Mouse (Mus musculus) ES-Bruce4 (cell line): ENCODE results near the gene Naa20.

Experiments used
- CTCF ChIP-seq: IDR thresholded peaks from one replicate; pipeline ENCODE4 v1.8.1; 2011; ENCODE audit warnings: low read depth, low read length
- EP300 ChIP-seq: IDR thresholded peaks from 2 replicates; pipeline ENCODE4 v1.6.1; 2011; ENCODE audit warnings: low read depth, low read length; ENCODE audit not compliant: insufficient read depth

DNA sequence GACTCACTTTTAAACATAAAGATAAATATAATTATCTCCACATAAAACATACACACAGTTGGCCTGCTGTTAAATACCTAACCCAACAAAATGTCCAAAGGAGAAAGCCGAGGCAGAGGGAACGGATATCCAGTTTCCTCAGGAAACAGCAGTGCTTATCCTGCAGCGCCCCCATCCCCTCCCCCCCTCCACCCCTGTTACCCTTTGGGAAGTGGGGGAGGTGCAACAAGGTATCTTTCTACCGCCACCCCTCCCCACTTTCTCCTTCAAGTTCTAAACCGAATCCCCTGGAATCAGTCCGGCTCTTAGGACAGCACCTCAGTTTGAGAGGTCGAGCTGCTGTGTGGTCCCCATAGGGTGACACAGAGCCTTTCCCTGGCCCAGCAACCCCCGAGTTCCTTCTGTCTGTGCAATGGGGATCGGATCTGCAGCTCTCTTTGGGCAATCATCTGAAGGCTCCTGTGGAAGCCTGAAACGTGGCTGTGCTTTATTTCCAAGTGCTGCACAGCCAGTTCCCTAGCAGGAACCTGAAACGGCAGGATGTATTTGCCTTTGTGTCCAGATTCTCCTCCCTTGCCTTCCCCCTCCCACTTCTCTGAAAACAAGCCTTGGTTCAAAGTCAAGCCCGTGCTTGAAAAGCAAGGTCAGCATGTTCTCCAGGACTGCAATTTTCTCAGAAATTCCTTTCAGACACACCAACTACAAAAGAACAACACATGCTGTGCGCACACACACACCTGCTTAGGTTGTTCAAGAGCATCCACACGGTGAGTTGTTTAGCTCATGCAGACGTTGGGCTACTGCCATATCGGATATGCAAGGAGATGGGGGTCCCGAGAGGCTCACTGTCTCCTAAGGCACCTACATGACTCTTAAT is 17.6 kb upstream of the Naa20 start:
- TF ChIP-seq CTCF (no peak), EP300 (no peak)
